Mouse (Mus musculus) limb, embryonic 10.5 days (tissue): ENCODE measurements around the gene Pfkfb2. TPM values are rescaled to one million over a fixed set of nuclear protein-coding genes. Genes with fewer than 3 reads are reported as not detected.

Experiments used
- DNase-seq: peaks from one replicate; pipeline ENCODE4 v3.0.0-alpha.2; 2017; ENCODE audit warnings: low spot score
- H3K27ac ChIP-seq: fragments of 300-500 bp; sonication (generic); 2 replicates; pipeline ENCODE4 v1.5.1; 2016; ENCODE audit warnings: mild to moderate bottlenecking
- H3K27me3 ChIP-seq: fragments of 300-500 bp; sonication (generic); 2 replicates; pipeline ENCODE4 v1.6.1; 2016; ENCODE audit warnings: low read depth, mild to moderate bottlenecking; ENCODE audit not compliant: poor library complexity, severe bottlenecking
- H3K36me3 ChIP-seq: fragments of 300-500 bp; sonication (generic); 2 replicates; pipeline ENCODE4 v1.6.1; 2016; ENCODE audit warnings: mild to moderate bottlenecking, moderate library complexity
- H3K4me1 ChIP-seq: fragments of 300-500 bp; sonication (generic); 2 replicates; pipeline ENCODE4 v1.6.1; 2016
- H3K4me3 ChIP-seq: fragments of 300-500 bp; sonication (generic); 2 replicates; pipeline ENCODE4 v1.5.1; 2016; ENCODE audit warnings: mild to moderate bottlenecking, moderate library complexity
- H3K9me3 ChIP-seq: fragments of 300-500 bp; sonication (generic); replicated peaks from 2 replicates; pipeline ENCODE4 v1.6.1; 2016; ENCODE audit warnings: mild to moderate bottlenecking
- WGBS: fragments of 180-500 bp; shearing (Covaris S2); methylation state at CpG from one replicate; pipeline ENCODE4 v1.1.7; 2016; 5-methylcytosine and 5-hydroxymethylcytosine counted together
- polyA plus RNA-seq: library from polyadenylated mRNA; unstranded; fragments of >200 nt; fragmentation: Nextera tagmentation; extraction: Ambion mirVana; gene quantifications from 2 replicates; pipeline ENCODE4 v1.2.1, GENCODE M21; 2016

The Pfkfb2 gene
- polyA plus RNA-seq, 1 experiment from 2014 or later = 5.1 TPM

DNA sequence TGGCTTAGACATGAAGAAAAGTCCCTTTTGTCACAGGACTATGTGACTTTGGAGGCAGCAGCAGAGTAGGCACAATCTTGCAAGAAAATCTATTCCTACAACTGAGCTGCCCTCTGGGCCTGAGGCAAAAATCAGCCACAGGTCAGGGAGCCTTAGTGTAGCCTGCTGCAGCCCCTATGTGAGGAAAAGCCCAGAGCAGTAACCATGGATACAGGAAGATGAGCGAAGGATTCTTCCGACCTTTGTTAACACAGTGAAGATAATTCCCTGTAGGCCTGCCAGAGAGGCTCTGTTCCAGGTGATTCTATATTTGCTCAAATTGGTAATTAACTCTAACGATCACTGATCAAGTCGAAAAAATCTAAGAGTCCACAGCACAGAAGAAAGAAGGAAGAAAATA is 85.0 kb downstream of the Pfkfb2 start:
- H3K27ac ChIP-seq = no peak overlapping the region
- 72% methylated on average over 4 of the region's 4 CpGs for WGBS
- H3K36me3 ChIP-seq = no peaks in the 10 kb centered on the region
- no peaks in the 10 kb centered on the region for H3K27me3 ChIP-seq
- H3K9me3 ChIP-seq = no peaks in the 10 kb centered on the region
- no peak overlapping the region for H3K4me3 ChIP-seq
- no peaks in the 10 kb centered on the region for H3K4me1 ChIP-seq
- DNase-seq = no peak

DNA sequence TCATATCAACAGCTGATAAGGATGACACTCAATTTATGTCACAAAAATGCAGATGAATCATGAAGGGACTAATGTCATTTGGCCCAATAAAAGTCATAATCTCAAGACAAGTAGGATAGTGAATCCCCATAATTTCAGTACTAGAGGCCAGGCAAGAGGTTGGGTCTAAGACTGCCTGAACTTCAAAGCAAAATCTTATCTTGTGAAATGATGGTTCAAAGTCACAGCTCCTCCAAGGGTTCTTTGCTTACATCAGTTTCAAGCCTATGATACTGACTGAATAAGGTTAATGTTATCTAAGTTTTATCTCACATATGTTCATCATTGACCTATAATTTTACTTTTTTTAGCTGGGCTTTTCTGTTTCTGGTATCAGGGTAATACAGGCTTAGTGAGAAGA is 88.1 kb downstream of the Pfkfb2 start:
- no peaks in the 10 kb centered on the region for H3K27me3 ChIP-seq
- H3K27ac ChIP-seq = no peak overlapping the region
- no peaks in the 10 kb centered on the region for H3K9me3 ChIP-seq
- H3K4me1 ChIP-seq = no peaks in the 10 kb centered on the region
- H3K36me3 ChIP-seq = no peaks in the 10 kb centered on the region
- H3K4me3 ChIP-seq = no peak overlapping the region
- no peak for DNase-seq

Other genes starting within 250 kb of the Pfkfb2 start
- not detected in 2 replicates for gene Zp3r, start 99.6 kb downstream of the Pfkfb2 start, polyA plus RNA-seq
- not detected in 2 replicates for gene C4bp, start 67.6 kb downstream of the Pfkfb2 start, polyA plus RNA-seq
- not detected in 2 replicates for gene Gm29427, start 13.5 kb downstream of the Pfkfb2 start, polyA plus RNA-seq
- 6.0 and 8.2 TPM in 2 replicates for gene Yod1, start 11.9 kb downstream of the Pfkfb2 start, polyA plus RNA-seq
- 0.23 and 0.38 TPM in 2 replicates for gene AA986860, start 2.7 kb upstream of the Pfkfb2 start, polyA plus RNA-seq
- not detected in 2 replicates for gene Fcamr, start 71.6 kb upstream of the Pfkfb2 start, polyA plus RNA-seq
- gene Pigr, start 97.4 kb upstream of the Pfkfb2 start, polyA plus RNA-seq = not detected in 2 replicates
- 0.33 and 0.69 TPM in 2 replicates for gene Fcmr, start 136.4 kb upstream of the Pfkfb2 start, polyA plus RNA-seq
- not detected in 2 replicates for gene Il24, start 158.2 kb upstream of the Pfkfb2 start, polyA plus RNA-seq
- gene Il20, start 182.2 kb upstream of the Pfkfb2 start, polyA plus RNA-seq = not detected in 2 replicates
- gene Il19, start 210.9 kb upstream of the Pfkfb2 start, polyA plus RNA-seq = 0.20 TPM in 1 of 2 replicates, not detected in the other